Mouse (Mus musculus): ENCODE data around the gene Adamts14. TPM values are rescaled to one million over a fixed set of nuclear protein-coding genes. Genes with fewer than 3 reads are reported as not detected.

Gene Adamts14
- under 1 TPM; 0.09 to 0.13 TPM for total RNA-seq (2023)

GRCm38 (mm10) chr10:61273081-61273843 is at the start of gene Adamts14:
Gene Adamts14, minus strand, starts transcription at chr10:61273438.

GRCm38 (mm10) chr10:61297477-61297876 is 24.2 kb upstream of the Adamts14 start, which contains the start of gene Prf1:
Gene Prf1, plus strand, starts transcription at chr10:61297833.

GRCm38 (mm10) chr10:61171654-61172053 is 101.6 kb downstream of the Adamts14 start, which contains the start of gene Tbata:
Gene Tbata, plus strand, starts transcription at chr10:61171954.

GRCm38 (mm10) chr10:61147157-61148040 is 125.8 kb downstream of the Adamts14 start, which contains the start of gene Sgpl1:
Gene Sgpl1, minus strand, starts transcription at chr10:61147703.

Other genes with a start within 250 kb of the Adamts14 start
- gene Pcbd1, start 184.1 kb downstream of the Adamts14 start, total RNA-seq (2023), result not detected
- 100 to 1,000 TPM; 174 to 186 TPM for gene Sgpl1, start 125.7 kb downstream of the Adamts14 start, total RNA-seq (2023)
- gene Tbata, start 101.5 kb downstream of the Adamts14 start, total RNA-seq (2023), result not detected
- gene Prf1, start 24.4 kb upstream of the Adamts14 start, total RNA-seq (2023), result under 1 TPM; 0.21 to 0.45 TPM
- 10 to 100 TPM in 1 of 2 experiments, 1 to 10 TPM in 1; 7.6 to 10.5 TPM for gene Pald1, start 110.1 kb upstream of the Adamts14 start, total RNA-seq (2023)
- gene Nodal, start 144.5 kb upstream of the Adamts14 start, total RNA-seq (2023), result not detected
- gene Eif4ebp2, start 179.2 kb upstream of the Adamts14 start, total RNA-seq (2023), result 100 to 1,000 TPM; 129 to 132 TPM
- gene Lrrc20, start 202.4 kb upstream of the Adamts14 start, total RNA-seq (2023), result 1 to 10 TPM; 9.2 to 9.7 TPM

Measured in monocyte, adult 59 days (primary cell).